Mouse (Mus musculus) liver, embryonic 15.5 days (tissue): ENCODE measurements around the gene Agbl5. TPM values are rescaled to one million over a fixed set of nuclear protein-coding genes. Genes with fewer than 3 reads are reported as not detected.
A peak's percentile ranks its signal among the peaks of the same experiment; 100 is the strongest.

Experiments
- ATAC-seq: fragments of 200-750 bp; cut with Nextera tagmentation; 2 replicates; pipeline ENCODE4 v1.8.0; 2017; ENCODE audit warnings: moderate number of reproducible peaks, mild to moderate bottlenecking, moderate library complexity; ENCODE audit not compliant: insufficient read depth
- H3K27ac ChIP-seq: fragments of 300-500 bp; sonication (generic); replicated peaks from 2 replicates; pipeline ENCODE4 v1.5.1; 2015; ENCODE audit warnings: mild to moderate bottlenecking, inconsistent platforms
- H3K27me3 ChIP-seq: fragments of 300-500 bp; sonication (generic); 2 replicates; pipeline ENCODE4 v1.6.1; 2015; ENCODE audit warnings: mild to moderate bottlenecking, inconsistent platforms
- H3K36me3 ChIP-seq: fragments of 300-500 bp; sonication (generic); replicated peaks from 2 replicates; pipeline ENCODE4 v1.6.1; 2015; ENCODE audit warnings: moderate library complexity, mild to moderate bottlenecking, inconsistent platforms
- H3K4me1 ChIP-seq: fragments of 300-500 bp; sonication (generic); replicated peaks from 2 replicates; pipeline ENCODE4 v1.6.1; 2015; ENCODE audit warnings: inconsistent platforms
- H3K4me2 ChIP-seq: fragments of 300-500 bp; sonication (generic); 2 replicates; pipeline ENCODE4 v1.6.1; 2015; ENCODE audit warnings: moderate library complexity, mild to moderate bottlenecking, inconsistent platforms
- H3K4me3 ChIP-seq: fragments of 300-500 bp; sonication (generic); replicated peaks from 2 replicates; pipeline ENCODE4 v1.5.1; 2015; ENCODE audit warnings: mild to moderate bottlenecking, inconsistent platforms
- H3K9ac ChIP-seq: fragments of 300-500 bp; sonication (generic); 2 replicates; pipeline ENCODE4 v1.6.1; 2015; ENCODE audit warnings: moderate library complexity, mild to moderate bottlenecking, inconsistent platforms
- H3K9me3 ChIP-seq: fragments of 300-500 bp; sonication (generic); replicated peaks from 2 replicates; pipeline ENCODE4 v1.6.1; 2016; ENCODE audit warnings: inconsistent platforms
- WGBS: fragments of 180-500 bp; shearing (Covaris S2); methylation state at CpG from one replicate; pipeline ENCODE4 v1.1.7; 2015; ENCODE audit warnings: mixed read lengths; ENCODE audit not compliant: insufficient replicate concordance; 5-methylcytosine and 5-hydroxymethylcytosine counted together
- polyA plus RNA-seq: library from polyadenylated mRNA; unstranded; fragments of >200 nt; fragmentation: Nextera tagmentation; extraction: Ambion mirVana; gene quantifications from 2 replicates; pipeline ENCODE4 v1.2.1, GENCODE M21; 2015

The Agbl5 gene
- polyA plus RNA-seq, 1 experiment from 2014 or later, result 4.8 TPM

GRCm38 (mm10) chr5:30887331-30887761 is 1.1 kb upstream of the Agbl5 start:
- Histone ChIP-seq H3K36me3 (peaks cover 9% of the 10 kb centered on the region), H3K4me1 (peaks cover 50% of the 10 kb centered on the region), H3K27ac (peak overlapping the region; percentile 93), H3K9me3 (no peaks in the 10 kb centered on the region), H3K9ac (peak overlapping the region; percentile 77), H3K27me3 (no peaks in the 10 kb centered on the region), H3K4me3 (peak overlapping the region; percentile 84), H3K4me2 (peak overlapping the region; percentile 83)
- 0% methylated on average over 19 of the region's 19 CpGs for WGBS
- peak; percentile 62 for ATAC-seq

- peak overlapping the region; percentile 93 for H3K27ac ChIP-seq
- H3K4me1 ChIP-seq, result peaks cover 50% of the 10 kb centered on the region
- peak overlapping the region; percentile 77 for H3K9ac ChIP-seq
- H3K36me3 ChIP-seq, result peaks cover 15% of the 10 kb centered on the region
- H3K9me3 ChIP-seq, result no peaks in the 10 kb centered on the region
- H3K4me3 ChIP-seq, result peak overlapping the region; percentile 84
- H3K4me2 ChIP-seq, result peak overlapping the region; percentile 83
- no peaks in the 10 kb centered on the region for H3K27me3 ChIP-seq
- WGBS, result under 1% methylated on average over 28 of the region's 28 CpGs
- peak; percentile 84 for ATAC-seq
Measured at GRCm38 (mm10) chr5:30887858-30888336, 597 bp upstream of the Agbl5 start.

- no peaks in the 10 kb centered on the region for H3K27me3 ChIP-seq
- peak overlapping the region; percentile 93 for H3K27ac ChIP-seq
- H3K4me2 ChIP-seq, result peak overlapping the region; percentile 83
- peak overlapping the region; percentile 75 for H3K9ac ChIP-seq
- H3K36me3 ChIP-seq, result peaks cover 28% of the 10 kb centered on the region
- H3K4me3 ChIP-seq, result peak overlapping the region; percentile 84
- H3K4me1 ChIP-seq, result peaks cover 50% of the 10 kb centered on the region
- peak; percentile 11 for ATAC-seq
- under 1% methylated on average over 40 of the region's 42 CpGs for WGBS
- H3K9me3 ChIP-seq, result no peaks in the 10 kb centered on the region
Measured at GRCm38 (mm10) chr5:30889088-30889754, 727 bp downstream of the Agbl5 start.

- H3K36me3 ChIP-seq, result peaks cover 39% of the 10 kb centered on the region
- H3K4me3 ChIP-seq, result peak overlapping the region; percentile 84
- H3K27me3 ChIP-seq, result no peaks in the 10 kb centered on the region
- peaks cover 46% of the 10 kb centered on the region for H3K4me1 ChIP-seq
- no peak for ATAC-seq
- WGBS, result 75% methylated on average over 7 of the region's 7 CpGs
- peak overlapping the region; percentile 93 for H3K27ac ChIP-seq
- H3K4me2 ChIP-seq, result peak overlapping the region; percentile 83
- H3K9me3 ChIP-seq, result no peaks in the 10 kb centered on the region
- H3K9ac ChIP-seq, result no peak overlapping the region
Measured at GRCm38 (mm10) chr5:30890375-30890774, 1.9 kb downstream of the Agbl5 start.

GRCm38 (mm10) chr5:30901860-30902259 is 13.4 kb downstream of the Agbl5 start:
- peaks cover 76% of the 10 kb centered on the region for H3K36me3 ChIP-seq
- no peak overlapping the region for H3K4me3 ChIP-seq
- H3K4me2 ChIP-seq, result no peak overlapping the region
- peaks cover 39% of the 10 kb centered on the region for H3K4me1 ChIP-seq
- H3K27me3 ChIP-seq, result no peaks in the 10 kb centered on the region
- no peak overlapping the region for H3K27ac ChIP-seq
- no peak overlapping the region for H3K9ac ChIP-seq
- 82% methylated on average over 5 of the region's 5 CpGs for WGBS
- no peaks in the 10 kb centered on the region for H3K9me3 ChIP-seq
- ATAC-seq, result no peak

- under 1% methylated on average over 58 of the region's 58 CpGs for WGBS
- ATAC-seq, result peak; percentile 95
- Histone ChIP-seq H3K4me3 (peak within 1 kb of the TSS; percentile 81), H3K27me3 (no peaks in the 10 kb centered on the region), H3K27ac (peak within 1 kb of the TSS; percentile 93), H3K4me2 (peak within 1 kb of the TSS; percentile 97), H3K36me3 (peaks cover 38% of the 10 kb centered on the region), H3K9me3 (no peaks in the 10 kb centered on the region), H3K9ac (peak within 1 kb of the TSS; percentile 79), H3K4me1 (peaks cover 73% of the 10 kb centered on the region)
Measured at GRCm38 (mm10) chr5:30907413-30908059, 19.0 kb downstream of the Agbl5 start, which contains the start of gene Ost4. TSS of gene Ost4 (minus strand) at chr5:30907788.

- Histone ChIP-seq H3K36me3 (peaks cover 27% of the 10 kb centered on the region), H3K27ac (peak overlapping the region; percentile 93), H3K27me3 (no peaks in the 10 kb centered on the region), H3K9me3 (no peaks in the 10 kb centered on the region), H3K9ac (peak overlapping the region; percentile 79), H3K4me2 (peak overlapping the region; percentile 97), H3K4me1 (peaks cover 82% of the 10 kb centered on the region), H3K4me3 (peak overlapping the region; percentile 81)
- no peak for ATAC-seq
- 47% methylated on average over 13 of the region's 13 CpGs for WGBS
Measured at GRCm38 (mm10) chr5:30908426-30909299, 20.2 kb downstream of the Agbl5 start.

- Histone ChIP-seq H3K9ac (no peak overlapping the region), H3K4me3 (no peak overlapping the region), H3K27ac (peak overlapping the region; percentile 93), H3K4me2 (peak overlapping the region; percentile 97; the same call in 1 of the 2 replicates), H3K36me3 (peaks cover 20% of the 10 kb centered on the region), H3K27me3 (no peaks in the 10 kb centered on the region), H3K9me3 (no peaks in the 10 kb centered on the region), H3K4me1 (peaks cover 84% of the 10 kb centered on the region)
- WGBS, result 31% methylated on average over 7 of the region's 7 CpGs
- ATAC-seq, result no peak
Measured at GRCm38 (mm10) chr5:30909300-30909659, 20.8 kb downstream of the Agbl5 start.

GRCm38 (mm10) chr5:30909863-30910262 is 21.4 kb downstream of the Agbl5 start:
- peak overlapping the region; percentile 93 for H3K27ac ChIP-seq
- H3K4me3 ChIP-seq, result no peak overlapping the region
- no peaks in the 10 kb centered on the region for H3K9me3 ChIP-seq
- no peak overlapping the region for H3K9ac ChIP-seq
- 72% methylated on average over 7 of the region's 7 CpGs for WGBS
- ATAC-seq, result no peak
- H3K4me2 ChIP-seq, result no peak overlapping the region; the same call in 1 of the 2 replicates
- H3K36me3 ChIP-seq, result peaks cover 15% of the 10 kb centered on the region
- H3K4me1 ChIP-seq, result peaks cover 84% of the 10 kb centered on the region
- H3K27me3 ChIP-seq, result no peaks in the 10 kb centered on the region

GRCm38 (mm10) chr5:30910481-30910880 is 22.0 kb downstream of the Agbl5 start:
- Histone ChIP-seq H3K9ac (no peak overlapping the region), H3K4me1 (peaks cover 84% of the 10 kb centered on the region), H3K9me3 (no peaks in the 10 kb centered on the region), H3K4me3 (no peak overlapping the region), H3K36me3 (peaks cover 8% of the 10 kb centered on the region), H3K27ac (peak overlapping the region; percentile 51), H3K27me3 (no peaks in the 10 kb centered on the region), H3K4me2 (no peak overlapping the region)
- ATAC-seq, result no peak

- Histone ChIP-seq H3K4me2 (no peak overlapping the region), H3K27me3 (no peaks in the 10 kb centered on the region), H3K4me1 (peaks cover 88% of the 10 kb centered on the region), H3K4me3 (no peak overlapping the region), H3K9me3 (no peaks in the 10 kb centered on the region), H3K27ac (peak overlapping the region; percentile 77), H3K9ac (no peak overlapping the region), H3K36me3 (peaks cover 5% of the 10 kb centered on the region; the same call in 1 of the 2 replicates)
- no peak for ATAC-seq
- WGBS, result 45% methylated on average over 5 of the region's 5 CpGs
Measured at GRCm38 (mm10) chr5:30912156-30912555, 23.7 kb downstream of the Agbl5 start.
